Mouse (Mus musculus): ENCODE data around the gene Nol4l. TPM values are rescaled to one million over a fixed set of nuclear protein-coding genes. Genes with fewer than 3 reads are reported as not detected.
"Not testable (repeated sequence)": the region's sequence is repeated elsewhere in the genome, so short reads cannot be mapped to it uniquely, and the experiment has no call there.

The Nol4l gene
- polyA plus RNA-seq, 1 experiment from 2014 or later, result 15.2 TPM

DNA sequence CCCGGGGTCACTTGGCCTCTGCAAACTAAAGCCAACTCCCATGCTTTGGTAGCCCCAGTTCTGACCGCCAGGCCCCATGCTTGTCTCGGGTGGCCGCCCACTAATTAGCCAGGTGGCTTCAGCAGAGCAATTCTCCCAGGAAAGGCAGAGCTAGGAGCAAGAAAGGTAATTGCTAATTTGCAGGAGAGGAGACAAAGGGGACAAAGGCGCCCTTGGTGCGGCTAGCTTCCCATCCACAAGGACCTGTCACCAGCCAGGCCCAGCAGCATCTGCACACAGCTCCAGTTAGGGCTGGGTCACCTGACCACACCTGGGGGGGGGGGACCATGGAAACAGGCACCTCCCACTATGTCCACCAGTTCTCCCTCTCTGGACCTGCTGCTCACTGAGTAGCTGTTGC, 18.2 kb downstream of the Nol4l start:
- WGBS, result 76% methylated on average over 6 of the region's 6 CpGs
- H3K4me1 ChIP-seq (replicated peaks), result peaks cover 61% of the 10 kb centered on the region

DNA sequence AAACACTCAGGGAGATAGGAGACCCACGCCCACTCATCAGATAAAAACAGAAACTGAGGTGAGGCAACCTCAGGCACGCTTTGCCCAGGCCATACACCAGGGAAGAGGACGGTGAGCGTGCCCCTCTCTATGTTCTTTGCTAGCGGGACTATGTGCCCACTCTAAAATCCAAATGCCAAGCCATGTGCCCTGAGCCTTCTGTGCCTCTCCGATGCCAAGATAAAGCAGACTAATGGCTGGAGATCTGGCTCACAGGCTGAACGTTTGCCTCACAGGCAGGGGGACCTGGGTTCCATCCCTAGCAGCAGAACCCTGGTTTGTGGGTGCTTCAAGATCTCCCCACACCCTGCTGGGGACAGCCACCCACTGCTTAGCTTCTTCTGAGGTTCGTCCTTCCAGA, 19.6 kb downstream of the Nol4l start:
- no peaks in the 10 kb centered on the region for H3K9me3 ChIP-seq (replicated peaks)
- WGBS, result 78% methylated on average over 8 of the region's 8 CpGs
- no peak overlapping the region for H3K4me2 ChIP-seq
- H3K36me3 ChIP-seq, result no peaks in the 10 kb centered on the region
- ATAC-seq (ENCODE audit: insufficient number of reproducible peaks, low FRiP score), result no peak
- H3K27me3 ChIP-seq (replicated peaks), result no peaks in the 10 kb centered on the region
- H3K9ac ChIP-seq, result no peak overlapping the region
- H3K27ac ChIP-seq (ENCODE audit: poor library complexity, severe bottlenecking), result no peak overlapping the region
- no peak overlapping the region for H3K4me3 ChIP-seq
- H3K4me1 ChIP-seq (replicated peaks), result peaks cover 55% of the 10 kb centered on the region

More for the DNA sequence above, 18.2 kb downstream of the Nol4l start:
- Histone ChIP-seq H3K27ac (ENCODE audit: poor library complexity, severe bottlenecking) (no peak overlapping the region), H3K27me3 (replicated peaks) (no peaks in the 10 kb centered on the region), H3K4me3 (no peak overlapping the region), H3K9ac (no peak overlapping the region), H3K36me3 (no peaks in the 10 kb centered on the region), H3K4me2 (no peak overlapping the region), H3K9me3 (replicated peaks) (no peaks in the 10 kb centered on the region)
- no peak for ATAC-seq (ENCODE audit: insufficient number of reproducible peaks, low FRiP score)

DNA sequence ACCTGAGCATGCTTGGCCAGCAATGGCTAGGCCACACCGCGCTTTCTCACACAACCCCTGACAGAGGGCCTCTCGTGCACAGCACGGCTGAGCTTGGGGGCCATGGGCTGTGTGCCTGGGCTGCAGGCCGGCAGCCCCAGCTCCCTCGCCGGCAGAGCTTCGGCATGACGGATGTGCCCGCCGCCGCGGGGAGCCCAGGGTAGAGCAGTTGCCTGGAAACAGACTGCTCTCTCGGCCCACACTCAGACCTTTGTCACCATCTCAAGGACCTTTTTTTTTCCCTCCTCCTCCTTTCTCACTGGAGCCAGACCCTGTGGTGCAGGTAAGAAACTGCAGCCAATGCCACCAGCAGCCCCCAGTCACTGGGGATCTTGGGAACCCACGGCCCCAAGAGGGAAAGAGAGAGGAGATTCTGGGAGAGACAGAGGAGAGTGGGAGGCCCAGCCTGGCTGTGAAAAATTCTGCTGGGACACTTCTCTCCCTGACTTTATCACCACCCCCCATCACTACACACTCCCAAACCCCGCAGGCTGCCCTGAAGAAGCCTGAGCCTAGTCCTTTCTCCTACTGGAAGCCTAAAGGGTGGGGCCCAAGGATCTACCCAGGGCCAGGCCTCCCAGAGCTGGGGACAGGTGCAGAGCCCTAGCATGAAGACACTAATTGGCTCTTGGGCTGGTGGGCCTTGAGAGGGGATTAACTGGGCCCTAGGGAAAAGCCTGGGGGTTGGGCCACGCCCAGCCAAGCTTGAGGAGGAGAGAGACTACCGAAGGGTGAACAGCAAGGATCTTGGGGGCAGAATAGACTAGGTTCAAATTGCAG, 20.4 kb downstream of the Nol4l start:
- Histone ChIP-seq H3K27ac (ENCODE audit: poor library complexity, severe bottlenecking) (peak overlapping the region; percentile 46; the same call in 1 of the 2 replicates), H3K36me3 (no peaks in the 10 kb centered on the region), H3K9me3 (replicated peaks) (no peaks in the 10 kb centered on the region), H3K27me3 (replicated peaks) (no peaks in the 10 kb centered on the region), H3K4me3 (no peak overlapping the region), H3K4me2 (peak overlapping the region; percentile 54), H3K4me1 (replicated peaks) (peaks cover 48% of the 10 kb centered on the region), H3K9ac (peak overlapping the region; percentile 48)
- 19% methylated on average over 18 of the region's 18 CpGs for WGBS
- no peak; the same call in 1 of the 2 replicates for ATAC-seq (ENCODE audit: insufficient number of reproducible peaks, low FRiP score)

DNA sequence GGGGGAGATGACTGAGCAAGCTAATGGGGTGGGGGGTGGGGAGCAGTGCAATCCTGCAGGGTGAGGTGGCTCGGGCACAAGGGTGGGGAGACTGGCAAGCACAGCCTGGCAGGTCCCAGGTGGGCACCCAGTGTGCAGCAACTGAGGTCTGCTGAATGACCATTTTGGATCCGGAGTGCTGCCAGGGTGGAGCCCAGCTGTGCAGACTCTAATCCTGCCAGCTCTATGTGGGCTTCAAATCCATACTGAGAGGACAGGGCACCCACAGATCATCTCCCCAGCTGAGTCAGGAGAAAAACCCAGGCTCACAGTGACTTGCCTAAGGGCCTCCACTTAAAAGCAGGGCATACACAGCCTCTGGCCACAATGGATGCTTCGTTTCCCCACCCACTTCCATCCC, 21.4 kb downstream of the Nol4l start:
- H3K9me3 ChIP-seq (replicated peaks), result no peaks in the 10 kb centered on the region
- H3K4me3 ChIP-seq, result no peak overlapping the region
- peaks cover 44% of the 10 kb centered on the region for H3K4me1 ChIP-seq (replicated peaks)
- no peaks in the 10 kb centered on the region for H3K36me3 ChIP-seq
- ATAC-seq (ENCODE audit: insufficient number of reproducible peaks, low FRiP score), result no peak
- H3K27me3 ChIP-seq (replicated peaks), result no peaks in the 10 kb centered on the region
- H3K4me2 ChIP-seq, result no peak overlapping the region
- WGBS, result 82% methylated on average over 3 of the region's 3 CpGs
- no peak overlapping the region for H3K27ac ChIP-seq (ENCODE audit: poor library complexity, severe bottlenecking)
- no peak overlapping the region for H3K9ac ChIP-seq

DNA sequence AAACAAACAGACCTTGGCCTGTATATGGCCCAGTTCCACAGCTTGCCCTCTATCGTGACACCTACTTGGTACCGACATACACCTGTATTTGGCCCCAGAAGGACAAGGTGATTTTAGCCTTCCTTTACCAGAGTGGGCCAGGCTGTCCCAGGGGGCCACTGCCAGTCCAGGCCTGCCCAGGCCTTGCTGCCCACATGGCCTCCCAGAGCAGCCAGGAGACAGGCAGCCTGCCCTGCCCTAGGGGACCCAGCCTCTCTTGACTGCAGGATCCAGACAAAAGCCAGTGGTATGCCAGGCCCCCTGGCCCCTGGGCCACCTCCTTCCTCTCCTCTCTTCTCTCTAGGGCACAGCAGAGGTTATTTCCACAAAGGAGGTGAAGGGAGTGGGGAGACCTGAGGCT, 21.8 kb downstream of the Nol4l start:
- Histone ChIP-seq H3K4me2 (no peak overlapping the region), H3K27me3 (replicated peaks) (no peaks in the 10 kb centered on the region), H3K4me3 (no peak overlapping the region), H3K27ac (ENCODE audit: poor library complexity, severe bottlenecking) (no peak overlapping the region), H3K36me3 (no peaks in the 10 kb centered on the region), H3K9me3 (replicated peaks) (no peaks in the 10 kb centered on the region), H3K4me1 (replicated peaks) (peaks cover 40% of the 10 kb centered on the region), H3K9ac (no peak overlapping the region)
- no peak for ATAC-seq (ENCODE audit: insufficient number of reproducible peaks, low FRiP score)
- WGBS, result 97% methylated on average over 2 of the region's 2 CpGs

DNA sequence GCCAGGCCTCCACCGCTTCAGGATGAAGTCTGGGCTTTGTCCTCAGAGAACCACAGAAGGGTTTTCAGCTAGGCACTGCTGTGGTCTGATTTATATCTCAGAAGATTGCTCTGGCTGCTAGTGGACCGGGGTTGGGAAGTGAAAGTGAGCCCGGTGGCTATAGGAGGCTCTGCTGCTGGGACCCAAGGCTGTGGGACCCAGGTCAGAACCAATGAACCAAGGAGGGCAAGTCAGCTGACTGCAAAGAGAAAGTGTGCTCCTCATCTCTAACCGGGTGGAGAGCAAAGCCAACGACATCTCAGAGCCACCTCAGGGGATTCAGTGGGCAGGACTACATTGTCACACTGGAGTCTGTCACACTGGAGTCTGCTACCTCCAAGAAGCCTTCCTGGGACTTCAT, 23.4 kb downstream of the Nol4l start:
- Histone ChIP-seq H3K4me2 (no peak overlapping the region), H3K9ac (no peak overlapping the region), H3K36me3 (no peaks in the 10 kb centered on the region), H3K9me3 (replicated peaks) (no peaks in the 10 kb centered on the region), H3K27ac (ENCODE audit: poor library complexity, severe bottlenecking) (no peak overlapping the region), H3K4me3 (no peak overlapping the region), H3K4me1 (replicated peaks) (peaks cover 25% of the 10 kb centered on the region), H3K27me3 (replicated peaks) (no peaks in the 10 kb centered on the region)
- no peak for ATAC-seq (ENCODE audit: insufficient number of reproducible peaks, low FRiP score)
- WGBS, result 82% methylated on average over 5 of the region's 5 CpGs

DNA sequence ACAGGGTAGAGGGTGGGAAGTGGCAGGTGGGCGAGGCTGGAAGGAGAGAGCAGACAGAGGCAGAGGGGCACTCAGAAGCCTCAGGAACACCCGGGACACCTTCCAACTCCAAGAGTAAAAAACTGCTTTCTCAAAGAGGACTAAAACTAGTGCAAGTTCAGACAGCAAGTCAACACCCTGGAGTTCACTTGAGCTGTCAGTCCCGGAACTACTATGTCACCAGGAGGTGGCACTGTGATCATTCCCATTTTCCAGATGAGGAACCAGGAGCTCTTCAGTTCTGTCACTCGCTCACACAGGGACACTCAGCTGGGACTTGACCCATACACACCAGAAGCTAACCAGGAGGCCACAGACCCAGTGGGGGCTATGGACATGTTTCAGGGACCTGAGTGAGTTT, 30.6 kb downstream of the Nol4l start:
- H3K27me3 ChIP-seq (replicated peaks), result no peaks in the 10 kb centered on the region
- no peak for ATAC-seq (ENCODE audit: insufficient number of reproducible peaks, low FRiP score)
- H3K36me3 ChIP-seq, result no peaks in the 10 kb centered on the region
- H3K4me3 ChIP-seq, result no peak overlapping the region
- 55% methylated on average over 4 of the region's 4 CpGs for WGBS
- no peaks in the 10 kb centered on the region for H3K9me3 ChIP-seq (replicated peaks)
- H3K9ac ChIP-seq, result no peak overlapping the region
- no peak overlapping the region for H3K27ac ChIP-seq (ENCODE audit: poor library complexity, severe bottlenecking)
- H3K4me1 ChIP-seq (replicated peaks), result peaks cover 40% of the 10 kb centered on the region
- H3K4me2 ChIP-seq, result no peak overlapping the region

DNA sequence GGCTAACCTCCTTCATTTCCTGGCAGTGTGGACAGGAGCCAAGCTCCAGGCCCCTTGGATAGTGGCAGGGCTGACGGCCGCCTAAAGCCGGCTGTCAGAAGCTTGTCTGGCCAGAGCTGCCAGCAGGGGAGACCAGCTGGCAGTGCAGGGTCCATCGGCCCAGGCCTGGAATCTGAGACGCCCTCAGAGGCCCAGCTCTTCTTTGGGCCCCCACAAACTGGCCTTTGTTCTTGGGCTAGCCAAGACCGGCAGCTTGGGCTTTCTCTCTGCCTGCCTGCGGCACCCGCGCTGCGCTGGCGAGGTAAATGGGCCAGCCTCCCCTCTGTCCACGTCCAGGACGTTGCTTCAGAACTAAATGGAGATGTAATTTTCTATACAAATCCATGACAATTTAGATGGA, 32.9 kb downstream of the Nol4l start:
- no peaks in the 10 kb centered on the region for H3K27me3 ChIP-seq (replicated peaks)
- H3K4me2 ChIP-seq, result no peak overlapping the region
- peak overlapping the region; percentile 94 for H3K27ac ChIP-seq (ENCODE audit: poor library complexity, severe bottlenecking)
- H3K36me3 ChIP-seq, result no peaks in the 10 kb centered on the region
- no peak overlapping the region for H3K4me3 ChIP-seq
- no peak for ATAC-seq (ENCODE audit: insufficient number of reproducible peaks, low FRiP score)
- H3K4me1 ChIP-seq (replicated peaks), result peaks cover 58% of the 10 kb centered on the region
- H3K9me3 ChIP-seq (replicated peaks), result no peaks in the 10 kb centered on the region
- peak overlapping the region; percentile 17; the same call in 1 of the 2 replicates for H3K9ac ChIP-seq
- 55% methylated on average over 13 of the region's 13 CpGs for WGBS

DNA sequence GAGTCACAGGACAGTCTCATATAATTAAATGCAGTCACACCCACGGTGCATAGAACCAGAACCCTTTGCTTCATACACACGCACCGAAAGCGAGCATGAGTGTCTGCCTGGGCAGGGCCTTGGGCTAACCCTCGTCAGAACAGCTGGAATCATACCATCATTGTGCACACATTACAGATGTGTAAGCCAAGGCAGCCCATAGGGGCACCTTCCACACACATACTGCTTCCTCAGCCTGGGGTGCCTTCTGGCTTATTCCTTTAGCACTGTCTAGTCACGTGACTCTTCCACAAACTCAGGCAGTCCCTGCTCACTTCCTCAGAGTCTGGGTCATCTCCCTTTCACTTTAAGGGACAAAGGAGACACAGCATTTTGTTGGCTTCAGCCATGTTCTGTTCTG, 33.5 kb downstream of the Nol4l start:
- no peaks in the 10 kb centered on the region for H3K36me3 ChIP-seq
- no peaks in the 10 kb centered on the region for H3K9me3 ChIP-seq (replicated peaks)
- H3K27me3 ChIP-seq (replicated peaks), result no peaks in the 10 kb centered on the region
- peaks cover 64% of the 10 kb centered on the region for H3K4me1 ChIP-seq (replicated peaks)
- ATAC-seq (ENCODE audit: insufficient number of reproducible peaks, low FRiP score), result no peak
- H3K4me3 ChIP-seq, result no peak overlapping the region
- H3K4me2 ChIP-seq, result no peak overlapping the region
- H3K9ac ChIP-seq, result no peak overlapping the region
- peak overlapping the region; percentile 94 for H3K27ac ChIP-seq (ENCODE audit: poor library complexity, severe bottlenecking)
- 81% methylated on average over 6 of the region's 6 CpGs for WGBS

DNA sequence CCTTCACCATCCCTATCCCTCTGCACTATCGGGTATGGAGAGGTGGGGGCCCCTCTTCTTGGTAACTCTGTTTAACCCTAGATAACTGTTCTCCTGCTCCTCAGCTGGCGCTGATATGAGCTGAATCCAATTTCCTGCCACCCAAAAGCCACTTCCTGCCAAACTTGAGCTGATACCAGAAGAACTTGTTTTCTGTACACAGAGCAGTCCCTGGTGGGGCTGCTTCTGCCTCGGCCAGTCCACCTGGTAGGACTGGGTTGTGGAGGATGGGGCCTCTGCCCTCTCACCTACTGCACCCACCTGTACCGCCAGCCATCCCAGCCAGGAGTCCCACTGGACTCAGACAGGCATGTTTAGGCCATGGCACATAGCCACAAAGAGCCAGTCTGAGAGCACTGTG, 34.0 kb downstream of the Nol4l start:
- H3K9me3 ChIP-seq (replicated peaks), result no peaks in the 10 kb centered on the region
- H3K27me3 ChIP-seq (replicated peaks), result no peaks in the 10 kb centered on the region
- 49% methylated on average over 4 of the region's 4 CpGs for WGBS
- H3K4me2 ChIP-seq, result no peak overlapping the region
- H3K36me3 ChIP-seq, result no peaks in the 10 kb centered on the region
- no peak overlapping the region for H3K4me3 ChIP-seq
- ATAC-seq (ENCODE audit: insufficient number of reproducible peaks, low FRiP score), result no peak
- H3K27ac ChIP-seq (ENCODE audit: poor library complexity, severe bottlenecking), result peak overlapping the region; percentile 94
- H3K9ac ChIP-seq, result no peak overlapping the region
- H3K4me1 ChIP-seq (replicated peaks), result peaks cover 69% of the 10 kb centered on the region

DNA sequence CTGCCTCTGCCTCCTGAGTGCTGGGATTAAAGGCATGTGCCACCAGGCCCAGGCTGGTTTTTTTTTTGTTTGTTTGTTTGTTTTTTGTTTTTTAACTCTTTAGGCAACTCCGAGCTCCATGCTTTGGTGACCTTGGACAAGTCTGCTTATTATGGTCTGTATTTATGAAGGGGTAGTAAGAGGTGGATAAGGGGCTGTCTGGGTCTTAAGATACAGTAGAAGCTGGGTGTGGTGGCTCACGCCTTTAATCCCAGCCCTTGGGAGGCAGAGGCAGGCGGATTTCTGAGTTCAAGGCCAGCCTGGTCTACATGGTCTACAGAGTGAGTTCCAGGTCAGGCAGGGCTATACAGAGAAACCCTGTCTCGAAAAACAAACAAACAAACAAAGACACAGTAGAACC, 34.4 kb downstream of the Nol4l start:
- ATAC-seq (ENCODE audit: insufficient number of reproducible peaks, low FRiP score); H3K27me3 ChIP-seq (replicated peaks); H3K4me3 ChIP-seq; H3K9me3 ChIP-seq (replicated peaks); H3K9ac ChIP-seq; H3K36me3 ChIP-seq; H3K4me2 ChIP-seq: not testable (repeated sequence)
- WGBS, result 70% methylated on average over 4 of the region's 4 CpGs
- peak overlapping the region; percentile 94 for H3K27ac ChIP-seq (ENCODE audit: poor library complexity, severe bottlenecking)
- H3K4me1 ChIP-seq (replicated peaks), result peaks cover 73% of the 10 kb centered on the region
